Mouse (Mus musculus): ENCODE results near the gene Spata20.

Gene Spata20

DNA sequence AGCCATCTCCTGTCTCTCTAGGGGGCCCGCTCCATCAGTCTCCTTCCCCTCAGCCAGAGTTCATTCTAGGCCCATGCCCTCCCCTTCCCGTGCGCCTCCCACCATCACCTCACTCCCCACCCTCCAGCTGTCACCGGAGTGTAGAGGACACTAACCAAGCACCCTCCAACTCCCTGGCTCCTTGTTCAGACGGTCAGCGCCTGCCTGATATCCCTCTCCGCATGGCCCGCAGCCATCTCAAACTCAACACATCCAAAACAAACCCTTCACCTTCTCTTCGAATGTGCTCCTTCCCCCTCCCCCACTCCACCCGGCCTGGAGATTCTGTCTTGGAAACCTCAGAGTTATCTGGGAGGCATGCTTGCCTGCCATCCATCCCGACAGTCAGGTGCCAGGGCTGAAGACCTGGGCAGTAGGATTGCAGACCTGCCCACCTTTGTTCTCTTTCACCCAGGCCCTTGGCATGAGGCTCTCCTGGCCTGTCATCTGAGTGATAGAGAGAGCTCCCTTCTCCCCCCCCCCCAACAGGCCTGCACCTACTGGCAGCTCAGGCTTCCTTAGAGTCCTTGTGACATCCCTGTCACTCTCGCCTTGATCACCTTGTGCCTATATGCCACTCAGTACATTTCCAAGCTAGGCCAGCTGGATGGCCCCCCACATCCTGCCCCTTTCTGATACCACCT is 34.7 kb downstream of the Spata20 start:
- no peak for DNase-seq (ENCODE audit: low read depth, low spot score)

DNA sequence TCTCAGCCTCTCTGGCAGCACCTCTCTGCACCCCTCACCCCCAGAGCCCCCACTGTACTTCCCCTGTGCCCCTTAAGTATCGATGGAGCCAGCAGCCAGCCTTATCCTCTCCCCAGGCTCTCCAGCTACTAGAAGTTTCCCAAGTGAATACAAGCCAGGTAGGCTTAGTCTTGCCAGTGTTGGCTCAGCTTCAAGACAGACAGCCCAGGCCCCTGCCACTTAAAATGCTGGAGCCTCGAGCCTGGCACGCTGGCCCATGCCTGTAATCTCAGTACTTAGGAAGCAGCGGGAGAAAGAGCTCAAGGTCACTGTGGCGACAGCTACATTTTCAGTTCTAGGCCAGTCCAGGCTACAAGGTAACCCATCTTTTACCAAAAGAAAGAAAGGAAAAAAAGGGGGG is 36.1 kb downstream of the Spata20 start:
- DNase-seq (ENCODE audit: low read depth, low spot score), result no peak

DNA sequence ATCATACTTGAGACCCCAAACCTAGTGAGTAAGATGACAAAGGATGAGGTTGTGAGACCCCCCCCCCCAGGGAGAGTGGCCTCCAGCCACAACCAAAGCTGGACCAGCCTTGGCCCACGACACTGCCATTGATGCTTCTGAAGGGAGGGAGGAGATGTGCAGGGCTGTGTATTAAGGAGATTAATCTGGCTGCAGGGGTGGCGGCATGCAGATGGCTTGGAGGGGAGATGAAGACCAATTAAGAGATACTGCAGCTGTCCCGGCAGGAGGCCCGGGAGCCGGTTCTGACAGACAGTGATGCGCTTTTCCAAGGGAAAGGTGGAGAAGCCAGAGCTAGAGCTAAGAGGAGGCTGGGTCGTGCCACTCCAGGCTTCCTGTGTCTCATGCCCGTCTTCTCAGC is 36.7 kb downstream of the Spata20 start:
- no peak for DNase-seq (ENCODE audit: low read depth, low spot score)

DNA sequence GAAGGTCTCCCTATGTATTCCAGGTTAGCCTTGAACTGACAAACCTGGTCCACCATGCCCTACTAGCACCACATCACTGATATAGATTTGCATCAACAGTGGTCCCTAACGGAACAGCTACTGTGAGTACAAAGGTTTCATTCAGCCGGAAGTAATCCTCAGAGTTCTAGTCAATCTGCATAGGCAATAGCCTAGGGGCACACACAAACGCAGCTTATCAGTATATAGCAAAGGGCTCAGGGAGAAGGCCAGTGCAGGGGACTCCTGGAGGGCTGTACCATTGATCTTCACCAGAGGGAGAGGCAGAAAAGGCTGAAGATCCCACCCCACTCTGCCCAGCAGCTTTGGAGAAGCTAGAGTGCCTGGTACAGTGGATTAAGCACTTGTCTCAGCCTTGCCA is 39.0 kb downstream of the Spata20 start:
- DNase-seq (ENCODE audit: low read depth, low spot score), result no peak

DNA sequence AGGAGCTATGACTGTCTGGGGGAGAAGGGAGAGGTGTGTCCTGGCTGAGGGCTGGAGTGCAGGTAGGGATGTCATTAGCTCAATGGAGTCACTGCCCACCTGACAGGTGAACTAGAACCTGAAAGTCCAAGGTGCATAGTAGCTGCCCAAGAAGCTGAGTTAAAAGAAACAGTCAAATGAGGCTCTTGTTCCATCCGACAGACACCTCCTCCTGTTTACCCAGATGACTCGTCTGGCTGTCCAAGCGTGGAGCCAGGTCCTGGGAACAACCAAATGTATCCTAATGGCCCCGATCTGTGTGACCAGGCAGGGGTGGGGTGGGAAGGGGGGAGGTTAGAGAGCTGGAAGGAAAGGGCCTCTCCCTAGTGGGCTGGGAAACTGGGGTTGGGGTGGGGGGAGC is 40.7 kb downstream of the Spata20 start:
- DNase-seq (ENCODE audit: low read depth, low spot score), result no peak

DNA sequence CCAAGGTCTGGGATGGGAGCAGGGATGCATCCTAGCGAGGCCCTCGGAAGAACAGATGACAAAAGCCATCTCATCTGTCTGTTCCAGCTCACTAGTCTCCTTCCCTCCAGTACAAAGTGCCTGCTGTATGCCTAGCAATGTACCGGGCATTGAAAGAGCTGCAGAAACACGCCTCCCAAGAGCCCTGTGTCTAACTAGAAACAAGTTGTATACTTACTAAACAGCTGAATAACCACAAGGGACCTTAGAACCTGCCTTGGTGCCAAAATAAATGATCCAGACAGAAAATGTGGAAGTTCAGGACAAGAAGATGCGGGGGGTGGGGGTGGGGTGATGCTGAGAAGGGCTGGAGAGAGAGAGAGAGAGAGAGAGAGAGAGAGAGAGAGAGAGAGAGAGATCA is 41.1 kb downstream of the Spata20 start:
- DNase-seq (ENCODE audit: low read depth, low spot score), result no peak

DNA sequence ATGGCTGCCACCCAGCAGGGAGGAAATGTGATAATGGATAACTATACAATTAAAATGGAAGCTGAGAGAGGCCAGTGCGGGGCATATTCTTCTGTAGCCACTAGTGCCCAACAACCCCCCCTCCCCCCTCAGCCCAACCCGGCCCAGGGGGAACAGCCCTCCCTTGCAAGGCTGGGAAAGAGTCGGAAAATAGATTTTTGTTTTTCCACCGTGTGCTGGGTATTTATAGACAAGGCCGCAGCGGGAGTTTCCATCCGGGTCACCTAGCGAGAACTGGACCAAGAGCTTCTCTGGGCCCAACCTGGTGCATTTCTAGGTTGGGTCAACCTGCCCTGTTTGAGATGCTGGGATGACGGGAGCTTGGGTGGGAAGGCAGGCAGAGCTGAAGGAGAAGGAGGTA is 44.2 kb downstream of the Spata20 start:
- DNase-seq (ENCODE audit: low read depth, low spot score), result no peak

DNA sequence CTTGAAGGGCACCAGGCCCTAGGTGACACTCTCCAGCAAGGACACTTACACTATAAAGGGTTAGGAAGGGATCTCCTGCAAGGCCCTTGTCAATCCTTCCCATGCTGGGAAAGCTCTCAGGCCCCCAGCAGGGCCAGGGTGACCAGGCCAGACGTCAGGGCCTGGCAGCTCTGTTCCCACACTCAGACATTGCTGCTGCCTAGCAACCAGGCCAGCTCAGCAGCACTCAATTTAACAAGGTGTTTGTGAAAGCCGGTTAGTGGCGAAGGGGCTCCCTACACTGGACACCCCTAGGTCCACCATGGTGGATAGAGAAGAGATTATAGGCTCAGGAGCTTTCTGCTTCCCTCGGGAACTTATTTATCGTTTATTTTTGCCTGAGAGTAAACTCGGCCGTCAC is 44.9 kb downstream of the Spata20 start:
- no peak for DNase-seq (ENCODE audit: low read depth, low spot score)

DNA sequence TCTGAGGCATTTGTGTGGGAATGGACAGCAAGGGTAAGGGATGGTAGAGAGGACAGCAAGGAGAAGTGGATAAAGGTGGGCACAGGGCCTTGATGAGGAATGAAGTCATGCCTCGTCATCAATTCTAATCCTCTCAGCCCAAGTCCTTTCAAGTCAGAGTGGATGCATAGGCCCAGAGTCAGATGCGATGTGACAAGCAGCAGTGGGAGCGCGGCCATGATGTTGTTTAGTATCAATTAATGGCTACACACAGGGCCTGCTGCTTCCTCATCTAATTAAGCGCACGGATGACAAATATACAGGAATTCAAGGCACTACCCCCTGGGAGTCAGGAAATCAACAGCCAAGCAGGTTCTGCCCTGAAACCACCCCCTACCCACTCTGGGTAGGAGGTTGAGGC is 45.6 kb downstream of the Spata20 start:
- DNase-seq (ENCODE audit: low read depth, low spot score), result no peak

DNA sequence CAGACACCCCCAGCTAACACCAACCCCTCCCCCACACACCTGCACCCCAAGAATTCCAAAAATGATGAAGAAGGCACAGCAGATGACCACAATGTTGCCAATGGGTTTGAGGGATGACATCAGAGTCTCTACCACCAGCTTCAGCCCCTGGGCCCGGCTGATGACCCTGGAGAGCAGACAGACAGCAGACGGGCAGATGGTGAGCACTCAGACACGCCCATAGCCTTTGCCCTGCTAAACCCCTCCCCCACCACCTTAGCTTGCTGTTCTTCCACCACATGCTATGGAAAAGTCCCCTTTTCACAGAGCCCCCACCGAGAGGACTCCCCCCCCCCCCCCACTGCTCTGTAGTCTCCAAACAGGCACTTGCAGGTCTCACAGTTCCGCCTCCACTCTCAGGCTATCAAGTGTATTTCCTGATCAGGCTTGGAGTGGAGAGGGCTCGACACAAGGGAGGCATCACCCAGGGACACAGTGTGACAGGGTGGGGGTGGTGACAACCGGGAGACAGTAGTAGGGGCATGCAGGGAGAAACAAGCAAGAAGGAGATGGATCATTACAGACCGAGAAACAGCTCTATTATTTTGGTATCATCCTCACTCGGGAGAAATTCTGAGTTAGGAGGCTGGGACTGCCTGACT is 56.8 kb downstream of the Spata20 start:
- DNase-seq (ENCODE audit: low read depth, low spot score), result no peak
